Mouse (Mus musculus) heart, embryonic 11.5 days (tissue): ENCODE data around the gene Acyp2. TPM values are rescaled to one million over a fixed set of nuclear protein-coding genes. Genes with fewer than 3 reads are reported as not detected.

Experiments used
- ATAC-seq: fragments of 200-750 bp; cut with Nextera tagmentation; replicated peaks from 2 replicates; pipeline ENCODE4 v1.8.0; 2017; ENCODE audit warnings: moderate library complexity; ENCODE audit not compliant: insufficient number of reproducible peaks, low FRiP score, low TSS enrichment
- H3K27ac ChIP-seq: fragments of 300-500 bp; sonication (generic); 2 replicates; pipeline ENCODE4 v1.5.1; 2014; ENCODE audit warnings: mild to moderate bottlenecking, low read depth, low read length
- H3K27me3 ChIP-seq: fragments of 300-500 bp; sonication (generic); 2 replicates; pipeline ENCODE4 v1.6.1; 2014; ENCODE audit warnings: mild to moderate bottlenecking, low read length, mixed read lengths; ENCODE audit not compliant: control insufficient read depth, insufficient read depth
- H3K36me3 ChIP-seq: fragments of 300-500 bp; sonication (generic); 2 replicates; pipeline ENCODE4 v1.6.1; 2014; ENCODE audit warnings: mild to moderate bottlenecking, low read length, moderate library complexity, mixed read lengths; ENCODE audit not compliant: control insufficient read depth, insufficient read depth
- H3K4me1 ChIP-seq: fragments of 300-500 bp; sonication (generic); 2 replicates; pipeline ENCODE4 v1.6.1; 2014; ENCODE audit warnings: low read length; ENCODE audit not compliant: control insufficient read depth, insufficient read depth
- H3K4me2 ChIP-seq: fragments of 300-500 bp; sonication (generic); 2 replicates; pipeline ENCODE4 v1.6.1; 2014; ENCODE audit warnings: mild to moderate bottlenecking, moderate library complexity
- H3K4me3 ChIP-seq: fragments of 300-500 bp; sonication (generic); 2 replicates; pipeline ENCODE4 v1.5.1; 2014; ENCODE audit warnings: low read depth, low read length
- H3K9ac ChIP-seq: fragments of 300-500 bp; sonication (generic); 2 replicates; pipeline ENCODE4 v1.6.1; 2014; ENCODE audit warnings: mild to moderate bottlenecking, low read depth, low read length, moderate library complexity
- H3K9me3 ChIP-seq: fragments of 300-500 bp; sonication (generic); replicated peaks from 2 replicates; pipeline ENCODE4 v1.6.1; 2016; ENCODE audit warnings: low read length; ENCODE audit not compliant: control insufficient read depth
- WGBS: fragments of 180-500 bp; shearing (Covaris S2); extraction: QIAGEN DNeasy Blood & Tissue Kit; methylation state at CpG from one replicate; pipeline ENCODE4 v1.1.7; 2014; ENCODE audit not compliant: insufficient replicate concordance; 5-methylcytosine and 5-hydroxymethylcytosine counted together
- polyA plus RNA-seq: library from polyadenylated mRNA; unstranded; fragments of >200 nt; fragmentation: Nextera tagmentation; extraction: Ambion mirVana; gene quantifications from 2 replicates; pipeline ENCODE4 v1.2.1, GENCODE M21; 2014

Gene Acyp2
- polyA plus RNA-seq, 1 experiment from 2014 or later, result 25.0 TPM

GRCm38 (mm10) chr11:30471751-30472593 is 177.4 kb downstream of the Acyp2 start, which contains the start of gene 4930505A04Rik:
TSS of gene 4930505A04Rik (minus strand) at chr11:30471827.
- no peaks in the 10 kb centered on the region for H3K36me3 ChIP-seq
- H3K9me3 ChIP-seq, result no peaks in the 10 kb centered on the region
- H3K27me3 ChIP-seq, result no peaks in the 10 kb centered on the region
- H3K4me1 ChIP-seq, result peaks cover 4% of the 10 kb centered on the region; the same call in 1 of the 2 replicates
- H3K4me3 ChIP-seq, result peak within 1 kb of the TSS; percentile 42
- WGBS, result 6% methylated on average over 17 of the region's 17 CpGs
- H3K4me2 ChIP-seq, result peak within 1 kb of the TSS; percentile 73
- ATAC-seq, result peak; percentile 89
- H3K9ac ChIP-seq, result peak within 1 kb of the TSS; percentile 77
- H3K27ac ChIP-seq, result peak within 1 kb of the TSS; percentile 80

GRCm38 (mm10) chr11:30471187-30471586 is 178.2 kb downstream of the Acyp2 start:
- H3K9me3 ChIP-seq, result no peaks in the 10 kb centered on the region
- peak overlapping the region; percentile 80 for H3K27ac ChIP-seq
- no peak overlapping the region; the same call in 1 of the 2 replicates for H3K4me3 ChIP-seq
- no peak overlapping the region for H3K9ac ChIP-seq
- ATAC-seq, result no peak
- H3K4me2 ChIP-seq, result peak overlapping the region; percentile 73; the same call in 1 of the 2 replicates
- H3K36me3 ChIP-seq, result no peaks in the 10 kb centered on the region
- H3K27me3 ChIP-seq, result no peaks in the 10 kb centered on the region
- 59% methylated on average over 8 of the region's 8 CpGs for WGBS
- H3K4me1 ChIP-seq, result peaks cover 4% of the 10 kb centered on the region; the same call in 1 of the 2 replicates

Other genes with a start within 250 kb of the Acyp2 start
- not detected in 2 replicates for gene 4930505A04Rik, start 177.8 kb downstream of the Acyp2 start, polyA plus RNA-seq
- 17.1 and 23.8 TPM in 2 replicates for gene Psme4, start 122.1 kb upstream of the Acyp2 start, polyA plus RNA-seq
- 0.14 and 0.23 TPM in 2 replicates for gene Gpr75, start 235.8 kb upstream of the Acyp2 start, polyA plus RNA-seq
- 21.9 and 23.8 TPM in 2 replicates for gene Asb3, start 235.8 kb upstream of the Acyp2 start, polyA plus RNA-seq